Mouse (Mus musculus) layer of hippocampus, adult 9-10 months (tissue): ENCODE data around the gene Grm7.

Experiments
- DNase-seq: peaks from one replicate; pipeline ENCODE4 v3.0.0; 2022; ENCODE audit warnings: low spot score

The Grm7 gene

GRCm38 (mm10) chr6:111368551-111368950 lies 723.2 kb downstream of the Grm7 start:
- DNase-seq, result no peak

DNA sequence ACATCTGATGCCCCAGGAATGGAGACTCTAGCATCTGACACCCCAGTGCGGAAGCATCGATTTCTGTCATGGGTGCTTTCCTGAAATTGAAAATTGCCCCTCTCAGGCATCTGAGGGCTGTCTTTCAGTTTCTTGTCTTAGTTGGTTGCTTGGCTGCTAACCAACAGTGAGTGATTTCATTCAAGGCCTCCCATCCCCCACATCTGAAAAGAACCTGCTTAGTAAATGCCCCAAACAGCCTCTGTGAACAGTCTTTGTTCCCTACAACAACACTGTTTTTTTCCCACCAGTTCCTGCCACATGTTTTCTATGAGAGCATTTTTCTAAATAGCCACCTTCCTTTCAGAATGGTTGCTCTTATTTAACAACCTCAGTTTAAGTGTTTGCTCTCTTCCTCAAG lies 723.6 kb downstream of the Grm7 start:
- no peak for DNase-seq

DNA sequence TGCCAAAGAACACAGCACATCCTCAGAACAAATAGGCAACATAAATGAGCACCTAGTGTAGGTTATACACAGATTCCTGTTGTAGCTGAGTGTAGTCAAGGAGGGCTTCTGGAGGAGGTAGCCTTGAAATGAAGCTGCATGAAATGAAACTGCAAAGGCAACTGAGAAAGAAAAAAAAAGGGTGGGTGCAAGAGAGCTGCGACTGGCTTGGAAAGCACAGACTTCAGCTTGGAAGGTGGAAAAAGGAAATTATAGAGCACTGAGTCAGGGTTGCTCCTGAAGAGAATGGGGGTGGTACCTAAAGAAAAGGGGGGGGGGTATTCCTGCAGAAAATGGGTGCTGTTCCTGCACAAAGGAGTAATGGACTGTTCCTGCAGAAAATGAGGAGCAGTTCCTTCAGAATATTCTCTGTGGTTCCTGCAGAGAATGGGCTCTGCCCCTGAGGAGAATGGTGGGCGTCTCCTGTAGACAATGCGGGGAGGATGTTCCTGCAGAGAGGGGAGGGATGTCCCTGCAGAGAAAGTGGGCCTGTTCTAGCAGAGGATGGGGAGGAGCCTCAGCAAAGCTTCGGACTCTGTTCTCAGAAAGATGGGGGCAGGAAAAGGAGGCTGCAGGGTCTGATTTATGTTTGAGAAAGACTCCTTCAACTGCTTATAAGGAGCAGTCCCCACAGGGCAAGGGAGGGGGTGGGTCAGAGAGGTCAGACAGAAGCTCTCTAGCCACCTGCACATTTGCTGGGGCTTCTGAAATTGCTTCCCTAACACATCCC lies 726.4 kb downstream of the Grm7 start:
- DNase-seq, result no peak

DNA sequence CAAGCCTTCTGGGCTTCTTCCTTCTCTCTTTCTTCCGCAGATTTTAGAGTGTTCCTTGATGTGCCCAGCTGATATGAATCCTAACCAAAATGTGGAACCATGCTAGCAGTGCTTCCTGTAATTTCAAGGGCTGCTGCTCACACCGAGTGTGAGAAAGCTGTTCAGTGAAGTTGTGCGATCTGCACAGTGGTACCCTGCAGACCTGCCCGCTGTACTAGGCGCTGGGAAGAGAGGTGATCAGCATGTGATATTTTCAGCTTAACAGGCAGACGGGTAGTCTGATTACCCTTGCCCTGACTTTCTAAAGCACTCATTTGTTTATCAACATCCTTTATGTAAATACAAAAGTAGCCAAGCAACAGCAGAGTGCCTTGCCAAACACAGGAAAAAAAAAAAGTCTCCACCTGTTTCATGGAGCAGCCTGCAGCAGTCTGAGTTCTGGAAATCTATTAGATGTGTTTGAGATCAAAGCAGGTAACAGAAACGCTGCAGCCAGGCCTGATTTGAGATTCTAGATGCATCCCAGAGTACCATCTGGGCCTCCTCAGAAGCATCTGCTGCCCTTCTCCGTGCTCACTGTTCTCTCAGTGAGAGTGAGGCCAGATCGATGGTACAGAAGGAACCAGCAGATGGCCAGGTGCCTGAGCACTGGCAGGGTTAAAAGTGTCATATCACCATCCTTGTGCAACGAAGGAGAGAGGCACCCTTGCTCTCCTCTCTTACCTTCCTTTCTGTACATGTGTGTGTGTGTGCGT lies 727.4 kb downstream of the Grm7 start:
- peak; percentile 57 for DNase-seq

DNA sequence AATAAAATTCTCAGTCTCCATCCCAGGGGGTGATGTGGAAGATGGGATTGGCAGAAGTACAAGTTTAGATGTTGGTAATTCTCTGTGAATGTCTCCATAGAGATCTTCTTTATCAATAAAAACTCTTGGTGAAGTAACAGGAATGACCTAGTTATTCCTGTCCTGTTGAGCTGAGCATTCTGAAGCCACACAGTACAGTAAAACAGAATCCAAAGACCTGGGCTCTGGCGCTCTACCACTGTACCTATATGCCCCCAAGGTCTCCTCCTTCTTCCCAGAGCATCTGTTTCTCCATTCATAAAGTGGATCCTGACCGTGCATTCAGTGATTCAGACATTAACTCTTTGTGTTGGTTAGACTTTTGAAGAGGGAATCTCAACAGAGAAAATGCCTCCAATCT lies 735.3 kb downstream of the Grm7 start:
- no peak for DNase-seq

DNA sequence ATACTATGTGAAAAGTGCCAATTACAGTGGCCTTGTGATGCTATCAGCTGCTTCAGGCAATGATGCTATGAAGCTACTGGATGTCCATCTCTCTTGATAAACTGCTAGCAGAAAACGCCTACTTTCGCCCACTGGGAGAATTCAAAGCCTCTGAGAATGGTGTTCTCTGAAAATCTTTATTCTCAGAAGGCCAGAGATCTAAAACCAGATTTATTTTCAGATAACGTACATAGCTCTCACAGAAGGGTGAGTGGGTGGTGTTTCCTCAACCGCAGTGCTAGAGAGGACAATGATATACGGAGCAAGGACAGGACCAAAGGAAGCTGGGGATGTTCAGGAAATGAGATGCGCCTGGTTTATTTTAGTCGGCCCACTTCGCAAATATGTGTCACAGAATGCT lies 763.4 kb downstream of the Grm7 start:
- DNase-seq, result no peak

DNA sequence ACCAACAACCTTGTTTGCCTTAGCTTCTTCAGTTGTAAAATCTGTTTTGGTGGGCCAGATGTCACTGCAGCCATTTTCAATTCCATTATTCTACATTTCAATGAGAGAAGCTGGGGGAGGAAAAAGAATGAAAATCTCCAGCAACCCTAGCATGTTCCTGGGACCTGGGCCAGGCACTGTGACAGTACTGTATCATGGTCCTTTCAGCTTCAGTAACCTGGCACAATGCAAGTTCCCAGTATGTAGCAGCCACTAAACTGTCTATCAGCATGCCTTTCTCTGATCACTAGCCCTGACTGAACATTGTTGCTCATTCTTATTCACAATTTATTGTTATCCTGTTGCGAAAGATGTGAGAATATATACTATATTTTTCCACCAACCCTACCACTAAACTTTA lies 779.4 kb downstream of the Grm7 start:
- no peak for DNase-seq

GRCm38 (mm10) chr6:111446228-111446627 lies 800.8 kb downstream of the Grm7 start:
- DNase-seq, result no peak

- no peak for DNase-seq
Measured at GRCm38 (mm10) chr6:111447851-111448250, 802.5 kb downstream of the Grm7 start.

DNA sequence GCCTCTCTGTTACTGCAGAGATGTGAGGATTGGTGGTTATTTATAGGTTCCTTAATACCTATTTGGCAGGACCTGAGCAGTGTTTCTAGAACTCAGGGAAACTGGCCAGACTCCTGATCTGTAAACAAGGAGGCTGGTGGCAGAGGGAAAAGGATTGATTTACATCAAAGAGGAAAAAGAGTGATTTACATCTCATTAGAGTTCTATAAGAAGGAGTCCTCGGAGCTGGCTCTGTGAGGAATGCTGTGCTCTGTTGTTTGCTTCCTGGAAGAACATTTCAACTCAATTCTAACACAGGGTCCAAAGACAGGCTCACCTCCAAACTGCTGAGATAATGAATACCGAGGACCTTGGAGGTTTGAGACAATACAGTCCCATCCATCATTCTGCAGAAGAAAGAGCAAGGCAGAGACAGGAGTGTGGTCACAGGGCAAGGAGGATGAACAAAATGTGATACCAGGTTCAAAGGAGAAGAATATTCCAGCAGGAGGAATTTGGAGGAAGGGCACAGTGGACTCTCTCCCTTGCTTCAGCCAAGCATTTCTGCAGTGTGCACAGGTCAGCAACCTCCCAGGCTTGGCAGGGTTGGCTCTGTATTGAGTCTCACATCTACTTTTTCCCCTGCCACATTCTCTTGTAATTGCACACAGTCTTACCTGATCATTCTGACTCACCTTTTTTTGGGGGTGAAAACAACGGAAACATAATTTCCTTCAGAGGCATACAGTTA lies 803.8 kb downstream of the Grm7 start:
- DNase-seq, result no peak

DNA sequence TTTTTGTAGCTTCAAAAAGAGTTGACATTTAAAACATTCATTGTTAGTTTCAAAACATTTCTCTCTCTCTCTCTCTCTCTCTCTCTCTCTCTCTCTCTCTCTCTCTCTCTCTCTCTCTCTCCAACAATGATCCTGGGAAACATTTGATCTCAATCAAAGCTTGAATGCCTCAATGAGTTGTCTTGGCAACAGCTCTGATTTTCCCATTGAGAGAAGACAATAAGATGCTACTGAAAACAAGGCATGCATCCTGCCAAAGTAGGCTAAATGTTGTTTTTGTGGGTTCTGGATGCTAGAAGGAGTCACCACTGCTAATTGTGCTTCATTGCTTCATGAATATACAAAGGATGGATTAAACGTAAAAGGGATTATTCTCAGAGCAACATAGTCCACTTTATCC lies 836.5 kb downstream of the Grm7 start:
- no peak for DNase-seq

DNA sequence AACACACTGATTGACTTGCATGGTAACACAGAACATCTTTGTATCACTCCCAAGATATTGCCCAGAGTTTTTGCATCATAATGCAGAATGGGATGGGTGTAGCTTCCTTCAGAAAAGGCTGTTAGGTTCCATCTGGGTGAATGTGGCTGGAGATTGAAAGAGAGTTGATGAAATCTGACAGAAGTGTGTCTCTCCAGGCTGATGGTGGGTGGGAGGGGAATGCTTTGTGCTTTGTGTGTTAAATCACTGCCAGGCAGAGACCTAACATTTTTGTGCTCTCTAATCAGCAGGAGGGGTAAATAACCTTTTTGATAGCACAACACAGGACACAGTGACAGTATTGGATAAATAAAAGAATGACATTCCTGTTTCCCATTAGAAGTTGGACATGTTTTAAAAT lies 840.7 kb downstream of the Grm7 start:
- peak; percentile 10 for DNase-seq

DNA sequence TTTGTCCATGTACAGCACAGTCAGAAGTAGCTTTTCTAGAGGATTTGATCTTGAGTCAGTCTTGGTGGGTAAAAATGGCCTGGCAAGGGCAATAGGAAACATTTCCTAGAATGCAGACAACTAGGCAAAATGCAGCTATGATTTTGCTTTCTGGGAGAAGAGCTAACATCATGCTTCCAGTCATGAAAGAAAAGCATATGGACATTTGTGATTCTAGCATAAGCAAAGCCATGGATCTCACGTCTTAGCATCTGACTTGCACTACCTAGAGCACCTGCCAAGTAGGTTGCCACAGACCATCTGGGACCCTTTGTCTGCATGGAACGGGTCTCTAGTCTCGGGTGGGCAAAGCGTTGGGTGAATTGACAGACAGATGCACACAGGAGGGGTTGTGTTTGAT lies 842.2 kb downstream of the Grm7 start:
- no peak for DNase-seq

DNA sequence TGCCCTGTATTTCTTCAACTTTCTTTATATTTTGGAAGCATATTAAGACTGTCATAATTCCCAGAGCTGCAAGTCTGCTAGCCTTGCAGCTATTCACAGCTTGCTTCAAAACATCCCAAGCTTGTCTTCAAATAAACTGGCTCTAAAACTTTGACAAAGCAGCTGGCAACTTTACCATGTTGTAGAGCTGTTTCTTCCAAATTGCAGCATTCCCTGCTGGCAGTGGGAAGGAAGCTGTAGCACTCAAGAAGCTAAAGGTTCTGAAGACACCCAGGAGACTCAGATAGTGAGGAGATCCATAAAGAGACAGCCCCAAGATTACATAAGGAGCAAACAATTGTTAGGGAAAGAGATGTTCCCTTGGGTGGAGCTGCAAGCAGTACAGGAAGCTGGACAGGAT lies 846.8 kb downstream of the Grm7 start:
- DNase-seq, result no peak

GRCm38 (mm10) chr6:111499542-111499941 lies 854.2 kb downstream of the Grm7 start:
- no peak for DNase-seq

- no peak for DNase-seq
Measured at GRCm38 (mm10) chr6:111510768-111511459, 865.5 kb downstream of the Grm7 start.

- DNase-seq, result no peak
Measured at GRCm38 (mm10) chr6:111512359-111512758, 867.0 kb downstream of the Grm7 start.

GRCm38 (mm10) chr6:111521229-111521628 lies 875.8 kb downstream of the Grm7 start:
- DNase-seq, result peak; percentile 7

GRCm38 (mm10) chr6:111522122-111522521 lies 876.7 kb downstream of the Grm7 start:
- DNase-seq, result no peak

- no peak for DNase-seq
Measured at GRCm38 (mm10) chr6:111529985-111530384, 884.6 kb downstream of the Grm7 start.

GRCm38 (mm10) chr6:111558588-111558987 lies 913.2 kb downstream of the Grm7 start:
- DNase-seq, result no peak

DNA sequence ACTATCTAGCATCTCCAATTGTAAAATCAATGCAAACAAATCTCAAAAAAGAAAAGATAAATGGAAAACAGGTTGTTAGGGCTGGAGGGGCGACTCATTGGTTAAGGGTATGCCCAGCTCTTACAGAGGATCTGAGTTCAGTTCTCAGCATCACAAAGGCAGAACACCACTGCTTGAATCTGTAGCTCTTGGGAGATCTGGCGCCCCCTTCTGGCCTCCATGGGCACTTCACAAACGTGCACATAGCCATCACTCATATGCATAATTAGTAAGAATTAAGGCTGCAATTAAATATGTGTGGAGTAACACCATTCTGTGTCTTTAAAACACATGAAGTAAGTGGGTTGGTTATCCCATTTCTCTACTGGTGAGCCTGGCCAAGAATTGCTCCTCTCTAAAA lies 914.1 kb downstream of the Grm7 start:
- DNase-seq, result no peak
